Mouse (Mus musculus) natural killer cell, adult 2 months (primary cell): Measurements from ENCODE around the gene Mab21l3.

Experiments
- DNase-seq, 2 experiments: peaks; one replicate each; pipeline ENCODE4 v3.0.0; 2022; ENCODE audit warnings: low spot score in 2 of 2

The Mab21l3 gene

GRCm38 (mm10) chr3:101803764-101804163 lies 45.0 kb downstream of the Mab21l3 start:
- DNase-seq, result no peak

- no peak for DNase-seq
Measured at GRCm38 (mm10) chr3:101802746-101803145, 46.0 kb downstream of the Mab21l3 start.

- no peak for DNase-seq
Measured at GRCm38 (mm10) chr3:101800596-101801018, 48.2 kb downstream of the Mab21l3 start.

- DNase-seq, result peak; percentile 57 to 64
Measured at GRCm38 (mm10) chr3:101799852-101800595, 48.7 kb downstream of the Mab21l3 start.

- no peak for DNase-seq
Measured at GRCm38 (mm10) chr3:101797830-101798709, 50.7 kb downstream of the Mab21l3 start.

GRCm38 (mm10) chr3:101796212-101796611 lies 52.5 kb downstream of the Mab21l3 start:
- no peak for DNase-seq

- no peak for DNase-seq
Measured at GRCm38 (mm10) chr3:101795387-101796039, 53.2 kb downstream of the Mab21l3 start.

- no peak for DNase-seq
Measured at GRCm38 (mm10) chr3:101794666-101795065, 54.1 kb downstream of the Mab21l3 start.

GRCm38 (mm10) chr3:101794026-101794425 lies 54.7 kb downstream of the Mab21l3 start:
- no peak for DNase-seq

DNA sequence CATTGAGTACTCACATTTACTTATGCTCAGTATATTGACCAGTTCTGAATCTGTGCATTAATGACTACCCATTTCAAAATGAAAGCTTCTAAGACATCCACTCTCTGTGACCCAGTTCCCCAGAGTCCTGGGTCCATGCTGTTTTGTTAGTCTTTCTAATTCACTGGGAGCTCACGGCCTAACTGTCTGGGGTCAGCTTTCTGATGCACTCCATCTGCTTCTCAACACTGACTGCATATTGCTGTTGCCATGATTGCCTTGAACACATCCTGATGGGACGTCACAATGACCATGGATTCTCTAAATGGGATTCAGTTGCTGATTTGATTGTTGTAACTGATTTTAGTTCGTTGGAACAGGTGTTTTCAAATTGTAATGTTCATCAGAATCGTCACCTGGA lies 56.6 kb downstream of the Mab21l3 start:
- no peak for DNase-seq

DNA sequence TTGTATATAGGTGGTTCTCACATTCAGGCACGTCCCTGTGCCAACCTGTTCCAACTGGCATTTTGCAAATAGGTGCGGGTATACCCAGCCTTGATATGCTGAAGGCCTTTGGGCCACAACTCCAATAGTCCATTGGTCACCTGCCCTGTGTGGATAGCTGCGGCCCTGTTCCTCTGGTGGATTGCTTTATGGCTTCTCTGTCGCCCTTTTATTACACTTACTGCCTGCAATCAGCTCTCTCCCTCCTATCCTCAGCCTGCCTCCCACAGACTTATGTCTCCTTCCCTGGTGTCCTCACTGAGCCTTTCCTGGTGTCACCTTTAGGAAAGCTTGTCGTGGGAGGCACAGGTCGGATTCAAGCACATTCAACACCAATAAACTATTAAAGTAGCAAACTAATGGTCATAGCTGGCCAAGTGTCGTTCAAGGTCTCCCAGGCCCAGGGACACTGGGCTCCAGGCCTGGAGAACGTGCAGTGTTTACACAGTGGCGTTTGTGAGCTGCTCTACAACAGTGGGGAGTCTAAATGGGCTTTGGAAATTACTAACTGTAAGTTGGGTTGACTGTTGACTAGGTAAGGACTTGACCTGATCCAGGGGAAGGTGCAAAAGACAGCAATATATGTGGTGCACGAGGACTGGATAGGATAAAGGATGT lies 63.9 kb downstream of the Mab21l3 start:
- no peak for DNase-seq

DNA sequence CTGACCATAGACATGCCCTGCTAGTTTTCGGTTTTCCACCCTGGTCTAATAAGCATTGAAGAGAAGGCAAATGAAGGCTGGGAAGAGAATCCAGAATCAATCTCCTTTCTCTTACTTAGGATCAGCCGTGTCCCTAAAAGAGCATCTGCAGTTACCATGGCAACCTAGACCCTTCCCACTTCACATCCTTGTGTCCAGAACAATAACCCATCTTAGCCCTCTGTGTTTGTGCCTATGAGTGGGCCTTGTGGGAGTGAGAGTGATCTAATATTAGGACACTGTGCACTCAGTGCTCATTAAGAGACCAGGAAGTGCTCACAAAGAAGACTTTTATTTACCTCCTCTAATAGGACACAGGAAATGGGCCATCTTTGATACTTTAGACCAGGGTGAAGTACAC lies 65.0 kb downstream of the Mab21l3 start:
- no peak for DNase-seq

GRCm38 (mm10) chr3:101780874-101781483 lies 67.8 kb downstream of the Mab21l3 start:
- DNase-seq, result no peak

DNA sequence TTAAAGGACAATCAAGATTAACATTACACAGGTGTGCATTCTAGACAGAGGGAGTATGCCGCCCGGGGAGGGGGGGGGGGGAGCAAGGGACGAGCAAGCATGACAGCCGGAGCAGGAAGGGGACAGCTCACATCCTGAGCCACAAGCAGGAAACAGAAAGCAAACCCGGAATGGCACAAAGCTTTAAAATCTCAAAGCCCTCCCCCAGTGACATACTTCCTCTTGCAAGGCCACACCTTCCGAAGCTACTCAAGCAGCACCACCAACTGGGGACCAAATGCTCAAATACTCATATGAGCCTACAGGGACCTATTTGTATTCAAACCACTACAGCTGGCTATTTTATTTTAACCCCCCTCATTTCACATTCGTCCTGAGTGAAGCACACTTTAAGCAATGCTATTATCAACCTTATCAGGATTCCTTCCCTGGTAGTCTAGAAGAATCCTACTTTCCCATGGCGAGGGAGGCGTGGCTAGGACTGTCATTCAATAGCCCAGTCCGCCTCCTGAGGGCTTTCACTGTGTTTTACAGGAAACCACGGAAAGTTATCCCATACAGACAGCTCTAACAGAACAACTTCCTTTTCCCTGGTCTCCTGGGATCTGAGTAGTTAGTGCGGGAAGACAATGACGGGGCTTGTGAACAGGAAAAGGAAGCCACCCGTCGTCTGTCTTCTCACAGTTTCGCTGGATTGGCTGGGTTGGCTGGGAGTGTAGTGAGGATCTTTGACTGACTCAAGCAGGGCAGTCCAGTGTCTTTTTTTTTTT lies 69.7 kb downstream of the Mab21l3 start:
- DNase-seq, result no peak

DNA sequence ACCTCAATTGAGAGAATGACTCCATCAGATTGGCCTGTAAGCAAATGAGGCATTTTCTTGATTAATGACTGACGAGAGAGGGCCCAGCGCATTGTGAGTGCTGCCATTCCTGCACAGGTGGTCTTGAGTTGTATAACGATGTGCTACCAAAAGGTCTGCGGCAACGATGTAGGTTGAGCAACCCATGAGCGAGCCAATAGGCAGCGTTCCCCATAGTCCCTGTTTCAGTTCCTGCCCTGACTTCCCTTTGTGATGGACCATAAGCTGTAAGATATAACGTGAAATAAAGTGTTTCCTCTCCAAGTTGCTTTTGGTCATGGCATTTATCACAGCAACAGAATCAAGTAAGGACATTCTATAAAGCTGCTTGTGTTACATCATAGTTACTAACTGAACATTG lies 73.0 kb downstream of the Mab21l3 start:
- no peak for DNase-seq

DNA sequence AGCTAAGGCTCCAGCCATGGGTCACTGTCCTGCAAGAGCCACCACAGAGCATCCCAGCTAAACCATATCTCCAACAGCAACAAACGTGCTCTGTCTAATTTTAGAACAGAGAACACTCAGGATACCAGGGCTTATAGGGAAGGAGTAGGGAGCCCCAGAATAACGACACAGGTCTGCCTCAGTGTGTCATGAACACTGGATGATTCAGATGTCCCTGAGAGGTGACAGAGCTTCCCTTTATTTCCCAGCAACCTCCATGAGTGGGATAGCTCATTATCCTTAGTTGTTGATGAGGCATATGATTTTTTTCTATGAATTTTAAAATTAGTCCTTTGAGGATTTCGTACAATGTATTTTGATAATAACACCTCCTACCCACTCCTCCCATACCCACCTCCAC lies 78.2 kb downstream of the Mab21l3 start:
- no peak for DNase-seq

- DNase-seq, result no peak
Measured at GRCm38 (mm10) chr3:101763566-101763965, 85.2 kb downstream of the Mab21l3 start.
